Mouse (Mus musculus) thymus, adult 2 months (tissue): Measurements from ENCODE around the gene Rab2b.

Source experiments
- CTCF ChIP-seq: fragments of 200-500 bp; IDR thresholded peaks from 2 replicates; pipeline ENCODE4 v1.5.1; 2012; ENCODE audit warnings: mild to moderate bottlenecking, control low read depth, low read length, moderate library complexity, borderline replicate concordance; ENCODE audit not compliant: control insufficient read depth, poor library complexity, insufficient read depth; ENCODE audit errors: extremely low read depth
- POLR2A ChIP-seq: fragments of 200-500 bp; IDR thresholded peaks from 2 replicates; pipeline ENCODE4 v1.6.1; 2012; ENCODE audit warnings: mild to moderate bottlenecking, low read length, control low read depth, moderate library complexity; ENCODE audit not compliant: control insufficient read depth, poor library complexity, insufficient read depth; ENCODE audit errors: extremely low read depth

- TF ChIP-seq POLR2A (no peak), CTCF (no peak)
Measured at GRCm38 (mm10) chr14:52295558-52296264, 16.4 kb upstream of the Rab2b start.
